Mouse (Mus musculus): ENCODE results near the gene Gnl1. TPM values are rescaled to one million over a fixed set of nuclear protein-coding genes. Genes with fewer than 3 reads are reported as not detected.
"Not testable (repeated sequence)": the region's sequence is repeated elsewhere in the genome, so short reads cannot be mapped to it uniquely, and the experiment has no call there.

Gene Gnl1
- 38.6 and 42.4 TPM in 2 replicates for polyA plus RNA-seq (2015; fragmentation: Nextera tagmentation; extraction: Ambion mirVana)

GRCm38 (mm10) chr17:35979401-35980362 is at the start of gene Gnl1, which contains the start of gene Prr3:
Gene Gnl1 (plus strand): TSS chr17:35979851.
Gene Prr3 (minus strand): TSS chr17:35980236.
- DNase-seq (ENCODE audit: low spot score) = peak; percentile 87

DNA sequence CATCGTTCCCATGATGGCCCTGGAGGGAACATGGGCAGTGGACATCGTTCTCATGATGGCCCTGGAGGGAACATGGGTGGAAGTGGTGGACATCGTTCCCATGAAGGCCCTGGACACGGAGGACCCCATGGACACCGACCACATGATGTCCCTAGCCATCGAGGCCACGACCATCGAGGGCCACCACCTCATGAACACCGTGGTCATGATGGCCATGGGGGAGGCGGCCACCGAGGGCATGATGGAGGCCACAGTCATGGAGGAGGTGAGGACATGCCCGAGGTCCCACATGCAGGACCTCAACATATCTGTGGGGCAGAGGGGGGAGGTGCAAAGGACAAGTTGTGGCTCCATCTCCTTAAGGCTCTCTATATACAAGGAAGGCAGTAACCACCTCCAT is 49.0 kb upstream of the Gnl1 start:
- DNase-seq (ENCODE audit: low spot score) = no peak

DNA sequence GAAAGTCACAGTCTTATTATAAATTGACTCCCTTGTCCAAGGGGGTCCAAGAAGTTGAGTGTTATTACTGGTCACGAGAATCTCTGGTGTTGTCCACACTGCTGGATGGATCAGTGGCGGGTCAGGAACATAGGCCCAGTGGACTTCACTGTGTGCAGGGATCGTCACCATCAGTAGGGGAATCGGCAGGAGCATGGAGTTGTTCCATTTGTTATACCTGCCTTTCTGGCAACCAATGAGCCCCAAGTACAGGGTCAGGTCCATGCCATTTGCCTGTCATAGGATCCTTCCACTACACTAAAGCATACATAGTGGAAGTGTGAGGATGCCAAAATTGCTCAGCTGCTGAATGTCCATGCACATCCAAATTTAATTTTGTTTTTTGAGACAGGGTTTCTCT is 47.0 kb upstream of the Gnl1 start:
- DNase-seq (ENCODE audit: low spot score) = no peak

GRCm38 (mm10) chr17:35935763-35936162 is 43.9 kb upstream of the Gnl1 start:
- DNase-seq (ENCODE audit: low spot score) = not testable (repeated sequence)

- peak; percentile 75 for DNase-seq (ENCODE audit: low spot score)
These were observed 41.8 kb upstream of the Gnl1 start for GRCm38 (mm10) chr17:35937700-35938348.

DNA sequence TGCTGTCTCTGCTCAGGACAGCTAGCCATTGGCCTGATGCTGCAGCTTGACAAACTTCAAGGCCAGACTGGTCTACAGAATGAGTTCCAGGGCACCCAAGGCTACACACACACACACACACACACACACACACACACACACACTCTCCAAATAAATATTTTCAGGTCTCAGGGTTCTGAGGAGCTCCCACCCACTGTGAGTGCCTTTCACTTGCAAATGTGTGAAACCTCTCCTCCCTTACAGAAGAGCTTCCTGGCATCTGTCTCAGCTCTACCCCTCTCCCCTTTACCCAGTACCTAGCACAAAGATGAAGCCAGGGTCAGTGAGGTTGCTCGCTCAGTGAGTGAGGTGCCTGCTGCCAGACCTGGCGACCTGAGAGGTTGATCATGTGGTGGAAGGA is 40.5 kb upstream of the Gnl1 start:
- no peak for DNase-seq (ENCODE audit: low spot score)

DNA sequence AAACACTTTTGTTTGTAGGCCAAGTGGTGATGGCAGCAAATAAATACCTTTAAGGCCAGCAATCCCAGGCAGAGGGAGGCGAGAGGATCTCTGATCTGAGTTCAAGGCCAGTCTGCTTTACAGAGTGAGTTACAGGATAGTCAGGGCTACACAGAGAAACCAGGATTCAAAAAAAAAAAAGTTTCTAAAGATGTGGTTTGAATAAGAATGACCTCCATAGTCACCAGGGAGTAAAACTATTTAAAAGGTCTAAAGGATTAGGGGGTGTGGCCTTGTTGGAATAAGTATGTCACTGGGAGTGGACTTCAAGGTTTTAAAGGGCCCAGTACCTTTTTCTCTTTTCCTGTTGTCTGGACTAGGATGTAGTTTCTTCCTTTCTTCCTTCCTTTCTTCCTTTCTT is 39.7 kb upstream of the Gnl1 start:
- DNase-seq (ENCODE audit: low spot score) = no peak

- not testable (repeated sequence) for DNase-seq (ENCODE audit: low spot score)
These were observed 28.7 kb upstream of the Gnl1 start for GRCm38 (mm10) chr17:35950946-35951345.

DNA sequence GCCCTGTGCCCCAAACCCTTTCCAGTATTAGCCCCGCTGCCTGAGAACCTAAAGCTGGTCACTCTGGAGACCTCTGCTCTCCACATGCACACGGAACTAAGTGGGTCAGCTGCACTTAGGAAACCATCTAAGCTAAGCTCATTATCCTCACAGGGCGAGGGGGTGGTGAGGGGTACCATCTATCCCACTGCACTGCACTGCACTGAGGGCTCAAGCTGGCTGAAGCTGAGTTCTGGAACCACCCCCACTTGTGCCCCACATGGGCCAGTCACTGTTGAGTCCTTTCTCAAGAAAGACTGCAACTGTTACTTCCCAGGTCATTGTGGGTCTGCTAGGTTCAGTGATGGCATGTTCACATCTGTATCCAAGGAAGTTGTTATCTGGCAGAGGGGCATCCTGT is 27.1 kb upstream of the Gnl1 start:
- not testable (repeated sequence) for DNase-seq (ENCODE audit: low spot score)

- DNase-seq (ENCODE audit: low spot score) = no peak
These were observed 25.0 kb upstream of the Gnl1 start for GRCm38 (mm10) chr17:35954665-35955064.

DNA sequence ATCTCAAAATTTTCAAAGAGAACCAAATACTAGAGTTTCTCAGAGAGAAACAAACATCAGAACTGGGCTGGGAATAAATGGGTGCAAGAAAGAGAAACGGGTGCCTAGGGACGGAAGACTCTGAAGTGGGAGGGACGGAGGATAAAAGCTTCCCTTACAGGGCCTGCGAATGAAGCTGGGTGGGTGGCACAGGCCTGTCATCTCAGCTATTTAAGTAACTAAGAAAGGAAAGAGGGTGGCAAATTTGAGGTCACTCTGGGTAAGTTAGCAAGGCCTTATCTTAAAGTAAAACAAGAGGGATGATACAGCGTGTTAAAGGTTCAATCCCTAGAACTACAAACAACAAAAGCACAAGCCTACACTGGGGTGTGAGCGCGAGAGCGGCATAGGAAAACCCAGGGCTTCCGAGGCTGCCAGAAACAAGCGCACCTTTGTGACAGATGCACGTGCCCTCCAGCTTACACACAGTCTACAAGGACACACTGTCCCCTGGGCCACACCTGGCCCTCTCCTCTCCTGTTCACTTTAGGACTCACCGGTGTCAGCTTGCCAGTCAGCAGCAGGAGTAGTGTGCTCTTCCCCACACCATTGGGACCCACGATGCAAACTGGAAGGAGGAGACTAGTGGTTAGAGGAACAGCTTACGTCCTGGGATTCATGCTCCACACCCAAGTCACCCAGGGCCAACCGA is 21.0 kb upstream of the Gnl1 start:
- DNase-seq (ENCODE audit: low spot score) = no peak

DNA sequence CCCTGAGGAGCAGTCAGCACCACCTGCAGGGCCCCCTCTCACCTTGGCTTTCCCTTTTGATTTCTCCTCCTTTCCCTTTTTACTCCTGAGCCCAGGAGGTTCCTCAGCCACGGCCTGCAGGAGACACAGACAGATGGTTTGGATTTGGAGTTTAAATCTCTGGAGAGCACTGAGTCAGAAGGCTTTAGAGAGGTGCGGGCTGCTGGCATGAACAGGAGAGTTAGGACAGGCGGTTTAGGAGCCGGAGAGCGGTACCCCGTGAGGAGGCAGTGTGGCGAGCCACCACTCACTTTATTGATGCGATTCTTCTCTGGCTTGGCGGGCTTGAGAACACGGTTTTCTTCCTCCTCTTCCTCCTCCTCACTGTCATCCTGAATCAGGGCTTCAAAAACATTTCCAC is 16.4 kb upstream of the Gnl1 start:
- DNase-seq (ENCODE audit: low spot score) = no peak

DNA sequence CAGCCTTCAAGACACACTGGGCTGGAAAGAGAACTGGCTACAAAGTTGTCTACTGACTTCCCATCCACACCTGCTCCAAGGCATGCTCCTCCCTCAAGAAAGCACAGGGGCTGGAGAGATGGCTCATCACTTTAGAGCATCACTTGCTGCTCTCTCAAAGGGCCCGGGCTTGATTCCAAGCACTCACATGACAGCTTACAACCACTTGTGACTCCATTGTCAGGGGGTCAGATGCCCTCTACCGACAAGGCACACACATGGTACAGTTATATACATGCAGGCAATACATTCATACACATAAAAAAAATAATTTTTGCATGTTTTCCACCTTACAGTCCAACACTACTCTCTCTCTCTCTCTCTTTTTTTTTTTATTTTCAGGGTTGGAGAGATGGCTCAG is 12.0 kb upstream of the Gnl1 start:
- DNase-seq (ENCODE audit: low spot score) = no peak

GRCm38 (mm10) chr17:35969418-35970389 is 9.9 kb upstream of the Gnl1 start, which contains the start of gene Abcf1:
Gene Abcf1 (minus strand): TSS chr17:35969761.
- peak; percentile 98 for DNase-seq (ENCODE audit: low spot score)

DNA sequence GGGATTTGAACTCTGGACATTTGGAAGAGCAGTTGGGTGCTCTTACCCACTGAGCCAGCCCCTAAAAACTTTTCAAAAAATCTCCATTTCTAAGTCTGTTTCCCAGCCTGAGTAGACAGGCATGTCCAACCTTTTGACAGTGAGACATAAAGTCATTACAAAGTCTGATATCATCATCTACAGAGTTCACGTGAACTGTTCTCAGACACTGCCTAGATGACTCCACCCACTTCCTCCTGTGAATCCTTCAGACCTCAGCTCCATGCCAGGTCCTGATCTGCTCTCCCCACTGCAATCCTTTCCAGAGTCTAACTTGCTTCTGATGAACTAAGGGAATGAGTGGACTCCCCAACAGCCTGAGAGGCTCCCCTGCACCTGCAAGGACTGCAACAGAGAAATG is 7.5 kb upstream of the Gnl1 start:
- DNase-seq (ENCODE audit: low spot score) = no peak

DNA sequence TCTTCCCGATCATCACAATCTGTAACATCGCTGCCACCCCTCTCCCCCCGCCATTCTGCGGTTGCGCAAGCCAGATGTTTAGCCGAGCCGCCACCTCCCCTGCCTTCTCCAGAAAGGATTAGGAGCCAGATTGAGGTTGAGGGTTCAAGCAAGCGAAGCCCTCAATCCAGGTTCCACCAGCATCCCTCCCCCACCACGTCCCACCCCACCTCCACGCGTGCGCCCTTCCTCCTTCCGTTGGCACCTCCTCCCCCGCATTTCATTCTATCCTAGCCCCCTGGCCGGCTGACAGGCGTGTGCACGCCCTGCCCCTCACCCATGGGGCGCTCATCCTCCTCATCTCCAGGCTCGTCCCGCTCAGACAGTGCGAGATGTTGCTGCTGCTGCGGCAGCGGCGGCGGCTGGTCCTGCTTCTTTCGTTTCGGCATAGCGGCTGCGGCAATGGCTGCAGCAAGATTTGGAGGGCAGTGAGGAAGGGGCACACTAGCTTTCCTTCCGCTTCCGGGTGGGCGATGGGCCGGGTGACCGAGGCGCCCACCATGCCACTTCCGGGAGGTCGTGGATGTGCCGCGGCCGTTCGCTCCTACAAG is 745 bp upstream of the Gnl1 start:
- DNase-seq (ENCODE audit: low spot score) = peak; percentile 69

DNA sequence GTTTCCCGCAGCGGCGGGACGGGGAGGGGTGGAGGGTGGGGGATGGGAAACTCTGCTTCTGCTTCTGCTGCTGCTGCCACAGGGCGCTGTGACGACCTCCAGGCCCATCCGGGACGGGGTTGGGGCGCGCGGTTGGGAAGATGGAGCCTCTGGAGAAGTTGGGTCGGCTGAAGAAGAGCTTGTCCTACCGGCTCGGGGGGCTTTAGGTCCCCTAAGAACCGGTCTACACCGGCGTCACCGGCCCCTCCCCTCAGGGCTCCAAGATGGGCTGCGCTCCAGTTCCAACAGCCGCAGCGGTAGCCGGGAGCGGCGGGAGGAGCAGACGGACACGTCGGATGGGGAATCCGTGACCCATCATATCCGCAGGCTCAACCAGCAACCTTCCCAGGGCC is 708 bp downstream of the Gnl1 start:
- DNase-seq (ENCODE audit: low spot score) = no peak

DNA sequence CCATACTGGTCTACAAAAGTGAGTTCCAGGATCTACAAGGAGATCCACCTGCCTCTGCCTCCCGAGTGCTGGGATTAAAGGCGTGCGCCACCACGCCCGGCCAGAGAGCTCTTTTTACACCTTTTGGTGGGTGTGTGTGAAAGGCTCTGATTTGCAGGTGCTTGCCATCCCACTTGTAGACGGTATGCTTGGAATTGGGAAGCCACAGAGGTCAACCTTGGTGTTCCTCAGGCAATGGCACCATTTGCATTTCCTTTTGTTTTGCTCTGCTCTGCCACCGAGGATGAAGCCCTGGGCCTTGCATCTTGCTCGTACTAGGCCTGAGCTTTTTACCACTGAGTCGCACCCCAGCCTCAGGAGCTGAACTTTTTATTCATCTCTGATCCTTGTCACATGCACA is 2.1 kb downstream of the Gnl1 start:
- no peak for DNase-seq (ENCODE audit: low spot score)

DNA sequence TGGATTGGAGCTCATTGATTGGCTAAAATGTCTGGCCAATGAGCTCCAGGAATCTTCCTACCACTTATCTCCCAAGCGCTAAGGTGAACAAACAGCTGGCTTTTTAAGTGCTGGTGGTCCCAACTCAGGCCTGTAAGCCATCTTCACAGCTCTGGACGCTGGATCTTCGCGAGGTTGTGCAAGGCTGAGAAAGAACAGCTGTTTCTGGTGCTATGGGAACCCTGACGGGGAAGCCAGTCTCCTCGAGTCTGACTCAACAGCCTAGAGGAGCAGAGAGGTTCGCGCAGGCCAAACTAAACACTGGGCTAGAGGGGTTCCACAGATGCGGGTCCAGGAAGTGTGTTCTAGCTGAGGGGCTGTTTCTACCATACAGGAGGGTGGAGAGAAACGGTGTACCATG is 12.1 kb downstream of the Gnl1 start:
- no peak for DNase-seq (ENCODE audit: low spot score)

GRCm38 (mm10) chr17:35993675-35994074 is 14.0 kb downstream of the Gnl1 start:
- peak; percentile 92 for DNase-seq (ENCODE audit: low spot score)

Data from thymus, postnatal 0 days (tissue).